Mouse (Mus musculus) small intestine, adult 2 months (tissue): ENCODE measurements around the gene Itprid2.

ENCODE experiments used
- CTCF ChIP-seq: fragments of 200-500 bp; IDR thresholded peaks from 2 replicates; pipeline ENCODE4 v1.5.1; 2012; ENCODE audit warnings: low read depth, mild to moderate bottlenecking, control low read depth, inconsistent platforms, low read length, moderate library complexity, mixed read lengths; ENCODE audit not compliant: insufficient replicate concordance, insufficient read length; ENCODE audit errors: extremely low read depth
- POLR2A ChIP-seq: fragments of 200-500 bp; IDR thresholded peaks from 2 replicates; pipeline ENCODE4 v1.6.1; 2012; ENCODE audit warnings: low read depth, mild to moderate bottlenecking, control low read depth, inconsistent platforms, low read length, moderate library complexity

GRCm38 (mm10) chr2:79608301-79609074, 26.7 kb upstream of the Itprid2 start:
- no peak for TF ChIP-seq POLR2A
- TF ChIP-seq CTCF, result no peak
